Mouse (Mus musculus): ENCODE results near the gene Stk38. TPM values are rescaled to one million over a fixed set of nuclear protein-coding genes. Genes with fewer than 3 reads are reported as not detected.

Stk38 gene
- total and polyA plus RNA-seq, 3 experiments = 29.0 to 56.4 (median 56.0) TPM

GRCm38 (mm10) chr17:29014235-29014634 is 6.4 kb upstream of the Stk38 start:
- DNase-seq (ENCODE audit: extremely low read depth) = no peak
- in situ Hi-C loops (cut with MboI; ENCODE audit: low pct_ligation_motif_present, low pct_unique_long_range_greater_than_20kb, low sequenced_read_pairs) = loop anchor here (10.0 kb wide), 1 partner anchor 109 kb away; no protein-coding TSS in a partner anchor
- dilution Hi-C loops (cut with MboI; ENCODE audit: extremely low pct_ligation_motif_present, extremely low pct_unique_long_range_greater_than_20kb, low sequenced_read_pairs) = no loop called here
- Histone ChIP-seq H3K4me2 (ENCODE audit: insufficient read depth, low read depth, poor library complexity, severe bottlenecking) (no peak overlapping the region), H3K27ac (ENCODE audit: insufficient read depth, low read depth) (no peak overlapping the region), H3K79me2 (replicated peaks; ENCODE audit: control insufficient read depth, extremely low read depth, insufficient read depth, poor library complexity, severe bottlenecking) (no peaks in the 10 kb centered on the region), H3K9me3 (replicated peaks; ENCODE audit: low read length) (no peaks in the 10 kb centered on the region), H3K36me3 (replicated peaks in 1 of 2; ENCODE audit: control insufficient read depth in 1 of 2, insufficient read depth in 1 of 2, low read length in 1 of 2) (no peaks in the 10 kb centered on the region), H3K9ac (ENCODE audit: insufficient read depth, low read depth) (no peak overlapping the region; the same call in 1 of the 2 replicates), H3K27me3 (replicated peaks) (no peaks in the 10 kb centered on the region), H3K4me1 (ENCODE audit: control insufficient read depth in 1 of 2, insufficient read depth in 2 of 2) (peaks cover 9 to 37% of the 10 kb centered on the region in 2 experiments), H3K4me3 (replicated peaks in 1 of 3; ENCODE audit: low read depth in 2 of 3, low read length in 2 of 3, poor library complexity in 1 of 3) (no peak overlapping the region)
- no peak for TF ChIP-seq TCF12 (IDR thresholded peaks at IDR 0.05; ENCODE audit: low read depth, low read length)
- no peak for TF ChIP-seq POLR2AphosphoS2 (IDR thresholded peaks at IDR 0.05; ENCODE audit: low read depth, low read length)
- TF ChIP-seq MEF2A (IDR thresholded peaks at IDR 0.05; ENCODE audit: borderline replicate concordance, low read depth, low read length) = no peak
- no peak for TF ChIP-seq ZC3H11A (IDR thresholded peaks at IDR 0.05; ENCODE audit: low read depth, low read length)
- no peak for TF ChIP-seq ZMIZ1 (IDR thresholded peaks at IDR 0.05; ENCODE audit: low read depth, low read length)
- TF ChIP-seq NRF1 (IDR thresholded peaks at IDR 0.05; ENCODE audit: low read depth, low read length) = no peak
- no peak for TF ChIP-seq ELF1 (IDR thresholded peaks at IDR 0.05; ENCODE audit: low read depth, low read length)
- TF ChIP-seq MYC (IDR thresholded peaks at IDR 0.05; ENCODE audit: low read depth, low read length) = no peak
- TF ChIP-seq RCOR1 (conservative IDR thresholded peaks at IDR 0.05; ENCODE audit: low read depth, low read length) = no peak
- TF ChIP-seq HCFC1 (IDR thresholded peaks at IDR 0.05; ENCODE audit: low read depth, low read length) = no peak
- TF ChIP-seq USF2 (conservative IDR thresholded peaks at IDR 0.05; ENCODE audit: low read depth, low read length) = no peak
- no peak for TF ChIP-seq PAX5 (IDR thresholded peaks at IDR 0.05; ENCODE audit: low read length)
- no peak for TF ChIP-seq CHD2 (IDR thresholded peaks at IDR 0.05; ENCODE audit: low read length)
- no peak for TF ChIP-seq TBP (conservative IDR thresholded peaks at IDR 0.05; ENCODE audit: low read depth, low read length)

GRCm38 (mm10) chr17:29009181-29009580 is 1.4 kb upstream of the Stk38 start:
- dilution Hi-C loops (cut with MboI; ENCODE audit: extremely low pct_ligation_motif_present, extremely low pct_unique_long_range_greater_than_20kb, low sequenced_read_pairs) = no loop called here
- H3K36me3 ChIP-seq (replicated peaks in 1 of 2; ENCODE audit: control insufficient read depth in 1 of 2, insufficient read depth in 1 of 2, low read length in 1 of 2) = peaks cover 0 to 4% of the 10 kb centered on the region in 2 experiments

More at GRCm38 (mm10) chr17:29009181-29009580, 1.4 kb upstream of the Stk38 start:
- in situ Hi-C loops (cut with MboI; ENCODE audit: low pct_ligation_motif_present, low pct_unique_long_range_greater_than_20kb, low sequenced_read_pairs) = no loop called here
- H3K4me2 ChIP-seq (ENCODE audit: insufficient read depth, low read depth, poor library complexity, severe bottlenecking) = no peak overlapping the region
- peaks cover 8 to 37% of the 10 kb centered on the region in 2 experiments for H3K4me1 ChIP-seq (ENCODE audit: control insufficient read depth in 1 of 2, insufficient read depth in 2 of 2)
- H3K4me3 ChIP-seq (replicated peaks in 1 of 3; ENCODE audit: low read depth in 2 of 3, low read length in 2 of 3, poor library complexity in 1 of 3) = no peak overlapping the region
- no peak overlapping the region for H3K27ac ChIP-seq (ENCODE audit: insufficient read depth, low read depth)
- DNase-seq (ENCODE audit: extremely low read depth) = no peak
- no peak for TF ChIP-seq POLR2A (IDR thresholded peaks at IDR 0.05; ENCODE audit: low read depth, low read length)
- no peak for TF ChIP-seq NRF1 (IDR thresholded peaks at IDR 0.05; ENCODE audit: low read depth, low read length)
- no peak for TF ChIP-seq USF1 (IDR thresholded peaks at IDR 0.05; ENCODE audit: low read depth, low read length)
- no peak; the same call in 1 of the 2 replicates for TF ChIP-seq ETS1 (conservative IDR thresholded peaks at IDR 0.05; ENCODE audit: low read depth, low read length)
- no peaks in the 10 kb centered on the region for H3K27me3 ChIP-seq (replicated peaks)
- H3K79me2 ChIP-seq (replicated peaks; ENCODE audit: control insufficient read depth, extremely low read depth, insufficient read depth, poor library complexity, severe bottlenecking) = peaks cover 31% of the 10 kb centered on the region
- H3K9me3 ChIP-seq (replicated peaks; ENCODE audit: low read length) = no peaks in the 10 kb centered on the region
- no peak overlapping the region for H3K9ac ChIP-seq (ENCODE audit: insufficient read depth, low read depth)

Measured in CH12.LX (cell line).